Mouse (Mus musculus): ENCODE measurements around the gene Spatc1l. TPM values are rescaled to one million over a fixed set of nuclear protein-coding genes. Genes with fewer than 3 reads are reported as not detected.

The Spatc1l gene
- polyA plus RNA-seq, 1 experiment from 2014 or later: not detected

DNA sequence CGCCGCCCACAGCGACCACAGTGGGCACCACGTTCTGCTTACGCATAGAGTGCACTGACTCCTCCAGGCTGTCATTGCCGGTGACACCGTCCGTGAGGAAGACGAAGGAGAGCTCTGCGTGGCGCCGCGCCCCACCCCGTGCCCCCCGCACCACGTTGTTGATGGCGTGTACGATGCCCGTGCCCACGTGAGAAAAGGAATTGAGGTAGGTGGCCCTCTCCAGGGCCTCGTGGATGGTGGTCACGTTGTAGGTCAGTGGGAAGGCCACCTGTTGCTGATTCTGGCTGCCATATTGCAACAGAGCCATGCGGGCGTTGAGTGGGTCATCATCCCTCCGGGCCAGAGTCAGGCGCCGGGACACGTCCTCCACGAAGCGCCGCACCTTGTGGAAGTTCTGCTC, 34.3 kb downstream of the Spatc1l start:
- ChIA-PET CTCF (no interaction called here), POLR2A (no interaction called here)

DNA sequence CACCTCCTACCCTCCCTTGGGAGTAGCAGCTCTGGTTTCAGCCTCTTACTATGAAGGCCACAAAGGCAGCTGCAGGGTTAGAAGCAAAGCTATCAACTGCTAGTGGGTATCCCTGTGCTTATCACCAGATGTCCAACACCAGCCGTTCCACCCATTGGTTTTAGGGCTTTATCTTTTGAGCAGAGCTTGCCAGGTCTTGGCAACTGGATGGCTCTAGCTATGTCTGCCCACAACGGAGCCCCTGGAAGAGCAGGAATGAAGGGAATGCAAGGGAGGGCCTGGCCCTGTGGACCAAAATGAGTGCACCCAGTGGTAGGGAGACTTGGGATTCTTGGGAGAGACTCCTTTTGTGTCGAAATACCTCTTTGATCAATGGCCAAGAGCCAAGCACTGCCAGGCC, 40.6 kb downstream of the Spatc1l start:
- POLR2A ChIA-PET: no interaction called here
- TF ChIP-seq CTCF (IDR thresholded peaks at IDR 0.05): no peak
- ATAC-seq (no peak), DNase-seq (ENCODE audit: low read depth, low spot score) (no peak)
- CTCF ChIA-PET: no interaction called here
- no peaks in the 10 kb centered on the region for H3K27me3 ChIP-seq
- in situ Hi-C loops (cut with MboI; ENCODE audit: low pct_unique_long_range_greater_than_20kb): loop anchor here (25.0 kb wide), 1 partner anchor 410 kb away; no protein-coding TSS in a partner anchor

More for the DNA sequence above, 34.3 kb downstream of the Spatc1l start:
- in situ Hi-C loops (cut with MboI; ENCODE audit: low pct_unique_long_range_greater_than_20kb): no loop called here
- TF ChIP-seq CTCF (IDR thresholded peaks at IDR 0.05): no peak
- ATAC-seq (no peak), DNase-seq (ENCODE audit: low read depth, low spot score) (no peak)
- H3K27me3 ChIP-seq: no peaks in the 10 kb centered on the region

DNA sequence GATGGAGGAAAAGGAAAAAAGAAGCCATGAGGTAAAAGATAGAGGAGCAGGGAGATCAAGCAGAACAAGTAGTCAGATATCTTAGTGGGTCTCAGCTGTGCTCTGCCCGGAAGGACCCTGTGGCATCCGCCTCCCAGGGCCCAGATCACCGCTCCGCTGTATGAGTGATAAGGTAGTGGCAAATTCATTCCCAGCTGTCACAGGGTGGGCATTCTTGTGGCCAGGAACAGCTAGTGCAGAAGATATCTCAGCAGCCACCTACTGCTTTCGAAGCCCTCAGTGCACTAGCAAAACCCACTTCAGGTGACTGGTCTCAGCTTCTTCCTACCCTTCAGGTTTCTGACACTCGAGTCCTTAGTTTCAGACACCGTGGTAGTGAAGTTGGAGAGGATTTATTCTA, 50.4 kb downstream of the Spatc1l start:
- ChIA-PET CTCF (no interaction called here), POLR2A (no interaction called here)
- no peak for ATAC-seq
- TF ChIP-seq CTCF (IDR thresholded peaks at IDR 0.05): no peak
- in situ Hi-C loops (cut with MboI; ENCODE audit: low pct_unique_long_range_greater_than_20kb): loop anchor here (25.0 kb wide), 1 partner anchor 400 kb away; no protein-coding TSS in a partner anchor
- no peak for DNase-seq (ENCODE audit: low read depth, low spot score)
- H3K27me3 ChIP-seq: no peaks in the 10 kb centered on the region

Other genes with a start within 250 kb of the Spatc1l start
- 47.9 TPM for gene Dip2a, start 217.0 kb upstream of the Spatc1l start, polyA plus RNA-seq (2021)
- not detected for gene AC141477.1, start 121.8 kb upstream of the Spatc1l start, polyA plus RNA-seq (2021)
- 20.1 TPM for gene Pcnt, start 119.5 kb upstream of the Spatc1l start, polyA plus RNA-seq (2021)
- not detected for gene 2610028H24Rik, start 113.2 kb upstream of the Spatc1l start, polyA plus RNA-seq (2021)
- gene Mcm3ap, start 93.3 kb upstream of the Spatc1l start, polyA plus RNA-seq (2021): 61.5 TPM
- 2.6 TPM for gene Ybey, start 93.2 kb upstream of the Spatc1l start, polyA plus RNA-seq (2021)
- gene Lss, start 30.7 kb upstream of the Spatc1l start, polyA plus RNA-seq (2021): 17.4 TPM
- gene Ftcd, start 13.4 kb downstream of the Spatc1l start, polyA plus RNA-seq (2021): 0.17 TPM
- 6.2 TPM for gene Col6a2, start 61.4 kb downstream of the Spatc1l start, polyA plus RNA-seq (2021)
- gene Col6a1, start 163.9 kb downstream of the Spatc1l start, polyA plus RNA-seq (2021): 34.8 TPM

Measured in Patski (cell line).